Mouse (Mus musculus): ENCODE data around the gene Slc25a13.

The Slc25a13 gene

GRCm38 (mm10) chr6:6038773-6039550, 178.0 kb downstream of the Slc25a13 start:
- no peak for DNase-seq (ENCODE audit: low read depth, low spot score)

- no peak for DNase-seq (ENCODE audit: low read depth, low spot score)
Observed at GRCm38 (mm10) chr6:6027664-6028063, 189.3 kb downstream of the Slc25a13 start.

GRCm38 (mm10) chr6:6023976-6024375, 193.0 kb downstream of the Slc25a13 start:
- no peak for DNase-seq (ENCODE audit: low read depth, low spot score)

- no peak for DNase-seq (ENCODE audit: low read depth, low spot score)
Observed at GRCm38 (mm10) chr6:6016931-6017330, 200.0 kb downstream of the Slc25a13 start.

GRCm38 (mm10) chr6:6015616-6016015, 201.4 kb downstream of the Slc25a13 start:
- DNase-seq (ENCODE audit: low read depth, low spot score), result no peak

- DNase-seq (ENCODE audit: low read depth, low spot score), result no peak
Observed at GRCm38 (mm10) chr6:6011364-6011763, 205.6 kb downstream of the Slc25a13 start.

GRCm38 (mm10) chr6:6005762-6006431, 211.1 kb downstream of the Slc25a13 start:
- no peak for DNase-seq (ENCODE audit: low read depth, low spot score)

- no peak for DNase-seq (ENCODE audit: low read depth, low spot score)
Observed at GRCm38 (mm10) chr6:6004756-6005485, 212.1 kb downstream of the Slc25a13 start.

- DNase-seq (ENCODE audit: low read depth, low spot score), result no peak
Observed at GRCm38 (mm10) chr6:6002061-6002460, 214.9 kb downstream of the Slc25a13 start.

GRCm38 (mm10) chr6:5997535-5997934, 219.4 kb downstream of the Slc25a13 start:
- no peak for DNase-seq (ENCODE audit: low read depth, low spot score)

GRCm38 (mm10) chr6:5993056-5993455, 223.9 kb downstream of the Slc25a13 start:
- DNase-seq (ENCODE audit: low read depth, low spot score), result no peak

- no peak for DNase-seq (ENCODE audit: low read depth, low spot score)
Observed at GRCm38 (mm10) chr6:5991817-5992755, 224.9 kb downstream of the Slc25a13 start.

GRCm38 (mm10) chr6:5991243-5991642, 225.7 kb downstream of the Slc25a13 start:
- DNase-seq (ENCODE audit: low read depth, low spot score), result no peak
